Mouse (Mus musculus): ENCODE measurements at regions not wholly inside any gene's neighbourhood (a gene's known extent, or its start where the extent isn't known, plus 50 kb on each side); places are given as distances from the start of the nearest gene placed in this dataset.
"Not testable (repeated sequence)": the region's sequence is repeated elsewhere in the genome, so short reads cannot be mapped to it uniquely, and the experiment has no call there.

GRCm38 (mm10) chr4:114296380-114296779 is 110.1 kb upstream of the Trabd2b start:
- Histone ChIP-seq H3K27ac (ENCODE audit: low read depth) (no peak overlapping the region), H3K4me3 (ENCODE audit: low read depth, low read length) (no peak overlapping the region), H3K4me2 (ENCODE audit: low read depth, low read length) (no peak overlapping the region), H3K4me1 (ENCODE audit: insufficient read depth) (no peaks in the 10 kb centered on the region), H3K27me3 (ENCODE audit: insufficient read depth, low read length) (no peaks in the 10 kb centered on the region), H3K36me3 (replicated peaks; ENCODE audit: insufficient read depth, low read length) (no peaks in the 10 kb centered on the region), H3K9me3 (ENCODE audit: low read length) (no peaks in the 10 kb centered on the region), H3K9ac (replicated peaks) (no peak overlapping the region)
- DNase-seq (no peak), ATAC-seq (no peak)
- TF ChIP-seq EP300 (IDR thresholded peaks at IDR 0.05; ENCODE audit: low read depth) (no peak), CTCF (IDR thresholded peaks at IDR 0.05; ENCODE audit: low read depth) (no peak)

GRCm38 (mm10) chr4:114298517-114298916 is 108.0 kb upstream of the Trabd2b start:
- H3K4me1 ChIP-seq (ENCODE audit: insufficient read depth); H3K27me3 ChIP-seq (ENCODE audit: insufficient read depth, low read length); H3K4me2 ChIP-seq (ENCODE audit: low read depth, low read length); DNase-seq; H3K4me3 ChIP-seq (ENCODE audit: low read depth, low read length); ATAC-seq; H3K27ac ChIP-seq (ENCODE audit: low read depth); H3K9me3 ChIP-seq (ENCODE audit: low read length); H3K36me3 ChIP-seq (replicated peaks; ENCODE audit: insufficient read depth, low read length); H3K9ac ChIP-seq (replicated peaks): not testable (repeated sequence)
- WGBS (ENCODE audit: insufficient replicate concordance) = 50% methylated on average over 1 of the region's 1 CpGs

- TF ChIP-seq EP300 (IDR thresholded peaks at IDR 0.05; ENCODE audit: low read depth) = no peak
- peak; percentile 62 for TF ChIP-seq CTCF (IDR thresholded peaks at IDR 0.05; ENCODE audit: low read depth)
- Histone ChIP-seq H3K36me3 (replicated peaks; ENCODE audit: insufficient read depth, low read length) (no peaks in the 10 kb centered on the region), H3K9ac (replicated peaks) (no peak overlapping the region), H3K9me3 (ENCODE audit: low read length) (no peaks in the 10 kb centered on the region), H3K27me3 (ENCODE audit: insufficient read depth, low read length) (no peaks in the 10 kb centered on the region), H3K4me1 (ENCODE audit: insufficient read depth) (no peaks in the 10 kb centered on the region), H3K4me2 (ENCODE audit: low read depth, low read length) (no peak overlapping the region), H3K27ac (ENCODE audit: low read depth) (no peak overlapping the region), H3K4me3 (ENCODE audit: low read depth, low read length) (no peak overlapping the region)
- no peak for DNase-seq
- ATAC-seq = no peak
- WGBS (ENCODE audit: insufficient replicate concordance) = 34% methylated on average over 3 of the region's 3 CpGs
These were observed 106.0 kb upstream of the Trabd2b start for GRCm38 (mm10) chr4:114300390-114301012.

- no peak for TF ChIP-seq CTCF (IDR thresholded peaks at IDR 0.05; ENCODE audit: low read depth)
- no peak for TF ChIP-seq EP300 (IDR thresholded peaks at IDR 0.05; ENCODE audit: low read depth)
- no peaks in the 10 kb centered on the region for H3K9me3 ChIP-seq (ENCODE audit: low read length)
- no peaks in the 10 kb centered on the region for H3K27me3 ChIP-seq (ENCODE audit: insufficient read depth, low read length)
- no peak overlapping the region for H3K4me3 ChIP-seq (ENCODE audit: low read depth, low read length)
- H3K4me1 ChIP-seq (ENCODE audit: insufficient read depth) = no peaks in the 10 kb centered on the region
- H3K4me2 ChIP-seq (ENCODE audit: low read depth, low read length) = no peak overlapping the region
- WGBS (ENCODE audit: insufficient replicate concordance) = 43% methylated on average over 1 of the region's 1 CpGs
- H3K9ac ChIP-seq (replicated peaks) = no peak overlapping the region
- H3K36me3 ChIP-seq (replicated peaks; ENCODE audit: insufficient read depth, low read length) = no peaks in the 10 kb centered on the region
- no peak overlapping the region for H3K27ac ChIP-seq (ENCODE audit: low read depth)
- no peak for DNase-seq
- ATAC-seq = no peak
These were observed 101.9 kb upstream of the Trabd2b start for GRCm38 (mm10) chr4:114304654-114305053.

GRCm38 (mm10) chr4:114307491-114307890 is 99.0 kb upstream of the Trabd2b start:
- Histone ChIP-seq H3K27ac (ENCODE audit: low read depth) (no peak overlapping the region), H3K9ac (replicated peaks) (no peak overlapping the region), H3K9me3 (ENCODE audit: low read length) (no peaks in the 10 kb centered on the region), H3K4me1 (ENCODE audit: insufficient read depth) (no peaks in the 10 kb centered on the region), H3K4me3 (ENCODE audit: low read depth, low read length) (no peak overlapping the region), H3K27me3 (ENCODE audit: insufficient read depth, low read length) (no peaks in the 10 kb centered on the region), H3K4me2 (ENCODE audit: low read depth, low read length) (no peak overlapping the region), H3K36me3 (replicated peaks; ENCODE audit: insufficient read depth, low read length) (no peaks in the 10 kb centered on the region)
- WGBS (ENCODE audit: insufficient replicate concordance) = 65% methylated on average over 1 of the region's 1 CpGs
- DNase-seq (no peak), ATAC-seq (no peak)
- no peak for TF ChIP-seq EP300 (IDR thresholded peaks at IDR 0.05; ENCODE audit: low read depth)
- TF ChIP-seq CTCF (IDR thresholded peaks at IDR 0.05; ENCODE audit: low read depth) = no peak

- Histone ChIP-seq H3K4me3 (ENCODE audit: low read depth, low read length) (no peak overlapping the region), H3K9ac (replicated peaks) (no peak overlapping the region), H3K4me1 (ENCODE audit: insufficient read depth) (no peaks in the 10 kb centered on the region), H3K27ac (ENCODE audit: low read depth) (no peak overlapping the region), H3K27me3 (ENCODE audit: insufficient read depth, low read length) (no peaks in the 10 kb centered on the region), H3K36me3 (replicated peaks; ENCODE audit: insufficient read depth, low read length) (no peaks in the 10 kb centered on the region), H3K4me2 (ENCODE audit: low read depth, low read length) (no peak overlapping the region), H3K9me3 (ENCODE audit: low read length) (no peaks in the 10 kb centered on the region)
- TF ChIP-seq CTCF (IDR thresholded peaks at IDR 0.05; ENCODE audit: low read depth) (peak; percentile 72), EP300 (IDR thresholded peaks at IDR 0.05; ENCODE audit: low read depth) (no peak)
- no peak for ATAC-seq
- peak; percentile 21 for DNase-seq
- WGBS (ENCODE audit: insufficient replicate concordance) = 5% methylated on average over 1 of the region's 1 CpGs
These were observed 98.0 kb upstream of the Trabd2b start for GRCm38 (mm10) chr4:114308518-114308917.

- H3K9me3 ChIP-seq (ENCODE audit: low read length) = no peaks in the 10 kb centered on the region
- TF ChIP-seq CTCF (IDR thresholded peaks at IDR 0.05; ENCODE audit: low read depth) (no peak), EP300 (IDR thresholded peaks at IDR 0.05; ENCODE audit: low read depth) (no peak)
- no peak overlapping the region for H3K4me3 ChIP-seq (ENCODE audit: low read depth, low read length)
- no peaks in the 10 kb centered on the region for H3K4me1 ChIP-seq (ENCODE audit: insufficient read depth)
- DNase-seq = no peak
- H3K27me3 ChIP-seq (ENCODE audit: insufficient read depth, low read length) = no peaks in the 10 kb centered on the region
- no peak overlapping the region for H3K9ac ChIP-seq (replicated peaks)
- H3K27ac ChIP-seq (ENCODE audit: low read depth) = no peak overlapping the region
- no peaks in the 10 kb centered on the region for H3K36me3 ChIP-seq (replicated peaks; ENCODE audit: insufficient read depth, low read length)
- no peak for ATAC-seq
- H3K4me2 ChIP-seq (ENCODE audit: low read depth, low read length) = no peak overlapping the region
- WGBS (ENCODE audit: insufficient replicate concordance) = 49% methylated on average over 2 of the region's 2 CpGs
These were observed 91.5 kb upstream of the Trabd2b start for GRCm38 (mm10) chr4:114315051-114315450.

Measured in liver, postnatal 0 days (tissue).